Mouse (Mus musculus) megakaryocyte, embryonic 14.5 days (primary cell): ENCODE results near the gene Arhgap32.

Experiments
- FLI1 ChIP-seq: IDR thresholded peaks from 2 replicates; pipeline ENCODE4 v1.6.1; 2012; ENCODE audit warnings: low read length, inconsistent platforms, mixed read lengths
- GATA1 ChIP-seq: IDR thresholded peaks from 3 replicates; pipeline ENCODE4 v1.6.1; 2012; ENCODE audit warnings: mixed read lengths, low read length, inconsistent platforms, borderline replicate concordance

DNA sequence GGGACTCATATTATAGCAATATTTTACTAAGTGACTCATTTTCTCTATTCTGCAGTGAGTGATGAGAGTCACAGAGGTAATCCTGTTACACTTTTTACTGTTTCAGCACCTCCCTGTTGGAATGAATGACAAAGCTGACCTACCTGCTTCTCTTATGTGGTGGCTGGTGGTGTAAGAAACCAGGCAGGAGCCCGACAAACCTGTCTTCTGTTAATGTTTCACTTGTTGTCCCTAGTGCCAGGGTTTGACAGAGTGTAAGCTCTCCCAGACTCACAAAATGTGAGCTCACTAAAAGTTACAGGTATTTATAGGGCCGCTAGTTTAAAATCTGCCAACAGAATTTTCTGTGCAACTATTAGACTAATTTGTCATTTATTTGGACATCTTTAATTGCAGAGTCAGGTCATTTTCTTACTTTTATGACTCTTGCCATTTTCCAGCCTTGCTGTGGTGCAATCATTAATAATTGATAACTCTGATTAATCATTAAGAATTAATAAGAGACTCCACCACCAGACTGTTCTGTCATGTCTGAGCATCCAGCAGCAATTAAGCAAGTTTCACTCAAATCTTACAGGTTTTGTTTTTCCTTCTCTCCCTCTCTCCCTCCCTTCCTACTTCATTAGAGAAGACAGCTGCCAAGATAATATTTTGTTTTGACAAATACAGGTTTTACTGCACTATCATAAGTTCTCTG, 127.1 kb downstream of the Arhgap32 start:
- TF ChIP-seq GATA1 = no peak
- TF ChIP-seq FLI1 = no peak
